Mouse (Mus musculus) adipocyte (in vitro differentiated cells): ENCODE measurements at regions not wholly inside any gene's neighbourhood (a gene's known extent, or its start where the extent isn't known, plus 50 kb on each side); places are given as distances from the start of the nearest gene placed in this dataset.
A peak's percentile ranks its signal among the peaks of the same experiment; 100 is the strongest.

Source experiments
- DNase-seq: peaks from one replicate; pipeline ENCODE4 v3.0.0-alpha.2; 2016; ENCODE audit warnings: low spot score

GRCm38 (mm10) chr11:105538421-105539210, 51.2 kb upstream of the Tanc2 start:
- DNase-seq, result no peak

- DNase-seq, result no peak
Measured at GRCm38 (mm10) chr11:105532616-105533015, 57.2 kb upstream of the Tanc2 start.

GRCm38 (mm10) chr11:105530711-105531157, 59.1 kb upstream of the Tanc2 start:
- no peak for DNase-seq

DNA sequence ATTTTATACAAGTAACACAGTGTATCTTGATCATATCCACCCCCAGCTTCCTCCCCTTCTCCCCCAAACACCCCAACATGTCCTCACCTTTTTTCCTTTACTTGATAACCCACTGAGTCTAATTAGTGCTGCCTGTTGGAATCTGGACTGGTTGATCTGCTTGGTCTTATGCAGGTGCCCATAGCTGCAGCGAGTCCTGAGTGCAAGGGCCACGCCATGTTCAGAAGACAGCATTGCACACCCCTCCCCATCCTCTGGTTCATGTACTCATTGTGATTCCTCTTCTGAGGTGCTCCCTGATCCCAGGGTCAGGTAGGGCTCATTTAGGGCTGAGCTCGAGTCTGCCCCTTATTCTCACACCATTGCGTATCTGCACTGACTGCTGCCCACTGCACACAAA, 63.7 kb upstream of the Tanc2 start:
- no peak for DNase-seq

GRCm38 (mm10) chr11:105525608-105526007, 64.2 kb upstream of the Tanc2 start:
- peak; percentile 88 for DNase-seq

GRCm38 (mm10) chr11:105524400-105524799, 65.4 kb upstream of the Tanc2 start:
- DNase-seq, result no peak

DNA sequence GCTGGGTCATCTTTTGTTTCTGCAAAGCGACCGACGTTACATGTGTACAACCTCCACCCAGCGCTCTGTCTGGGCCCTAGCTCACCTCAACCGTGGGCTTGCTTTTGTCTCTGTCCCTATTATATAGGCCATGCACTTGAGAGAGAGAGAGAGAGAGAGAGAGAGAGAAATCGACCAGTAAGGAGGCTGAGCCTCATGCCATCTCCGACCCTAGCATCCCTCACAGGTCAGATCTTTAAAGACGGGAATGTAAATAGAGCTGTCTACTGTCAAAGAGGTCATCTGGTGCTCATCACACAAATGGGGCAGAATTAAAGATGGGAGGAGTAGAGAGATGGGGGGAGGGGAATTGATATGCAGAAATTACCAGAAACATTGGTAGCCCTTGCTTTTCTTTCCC, 66.0 kb upstream of the Tanc2 start:
- no peak for DNase-seq

- DNase-seq, result no peak
Measured at GRCm38 (mm10) chr11:105520398-105520797, 63.9 kb upstream of the March10 start.

DNA sequence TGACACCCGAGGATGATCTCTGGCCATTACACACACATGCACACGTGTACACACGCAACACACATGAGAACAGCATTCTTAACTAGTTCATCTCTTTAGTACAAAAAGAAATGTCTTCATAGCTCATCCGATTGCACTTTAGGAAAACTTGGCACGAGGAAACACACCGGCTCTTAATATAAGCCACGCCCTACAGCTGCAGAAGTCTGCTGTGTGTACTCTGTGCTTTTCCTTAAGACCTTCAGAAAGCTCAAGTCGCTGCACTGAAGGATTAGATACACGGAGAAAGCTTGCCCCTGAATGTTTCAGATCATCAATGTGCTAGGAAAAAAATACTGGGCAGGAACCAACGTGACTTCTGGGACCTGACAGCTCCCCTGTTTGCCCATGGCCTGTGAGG, 56.7 kb upstream of the March10 start:
- no peak for DNase-seq

DNA sequence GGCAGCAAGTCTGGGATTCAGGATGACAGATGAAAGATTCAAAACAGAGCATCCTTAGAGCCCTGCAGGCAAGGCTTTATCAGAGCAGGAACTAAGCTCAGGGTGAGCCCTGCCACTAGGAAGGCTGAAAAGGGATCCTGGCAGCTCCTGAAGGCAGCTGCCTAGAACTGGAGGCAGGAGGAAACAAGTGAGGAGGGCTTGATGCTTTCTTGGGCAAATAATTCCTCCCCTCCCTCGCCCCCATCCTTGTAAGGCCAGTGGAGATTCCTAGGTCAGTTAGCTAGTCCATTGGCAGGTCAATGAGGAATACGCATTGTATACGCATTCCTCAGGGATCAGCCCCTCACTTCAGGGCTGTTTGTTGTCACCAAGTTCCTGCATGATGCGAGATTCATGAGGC, 54.1 kb upstream of the March10 start:
- DNase-seq, result no peak

- no peak for DNase-seq
Measured at GRCm38 (mm10) chr11:105510056-105510455, 53.5 kb upstream of the March10 start.

GRCm38 (mm10) chr11:105508660-105509038, 52.1 kb upstream of the March10 start:
- DNase-seq, result no peak

DNA sequence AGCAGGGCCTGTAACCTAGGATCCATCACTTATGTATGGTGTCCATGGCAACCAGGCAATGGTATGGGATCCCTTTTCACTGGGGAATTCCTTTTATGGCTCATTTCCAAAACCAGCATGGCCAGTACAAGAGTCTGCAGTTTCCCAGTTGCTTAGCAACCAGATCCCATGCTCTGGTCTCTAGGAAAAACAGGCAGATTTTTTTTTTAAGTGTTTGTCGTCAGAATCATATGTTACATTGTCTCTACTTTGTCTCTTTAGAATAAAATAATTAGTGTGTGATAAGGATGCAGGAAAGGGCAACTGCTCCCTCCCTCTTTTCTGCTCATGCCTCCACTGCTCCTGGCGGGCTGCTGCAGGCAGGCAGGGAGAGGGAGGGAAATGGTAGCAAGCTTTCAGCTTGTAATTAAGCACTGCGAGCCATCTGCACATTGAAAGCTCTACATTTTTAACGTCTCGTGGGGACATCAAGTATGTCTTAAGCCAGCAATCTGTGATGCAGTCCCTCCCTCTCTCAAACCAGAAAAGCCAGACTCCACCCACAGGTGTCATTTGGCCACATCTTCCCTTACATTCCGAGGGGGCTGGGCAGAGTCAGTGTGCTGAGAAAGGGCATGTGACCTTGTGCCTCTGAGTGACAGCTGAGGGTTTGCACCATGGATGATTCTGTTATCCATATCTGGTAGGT, 51.6 kb upstream of the March10 start:
- no peak for DNase-seq

GRCm38 (mm10) chr11:105507332-105507971, 50.9 kb upstream of the March10 start:
- DNase-seq, result peak; percentile 23
